Mouse (Mus musculus) kidney, adult 9 months (tissue): ENCODE measurements around the gene Hes7.

Experiments
- DNase-seq: peaks from one replicate; pipeline ENCODE4 v3.0.0; 2022

The Hes7 gene

GRCm38 (mm10) chr11:69101604-69102402 lies 18.4 kb upstream of the Hes7 start:
- DNase-seq, result no peak

DNA sequence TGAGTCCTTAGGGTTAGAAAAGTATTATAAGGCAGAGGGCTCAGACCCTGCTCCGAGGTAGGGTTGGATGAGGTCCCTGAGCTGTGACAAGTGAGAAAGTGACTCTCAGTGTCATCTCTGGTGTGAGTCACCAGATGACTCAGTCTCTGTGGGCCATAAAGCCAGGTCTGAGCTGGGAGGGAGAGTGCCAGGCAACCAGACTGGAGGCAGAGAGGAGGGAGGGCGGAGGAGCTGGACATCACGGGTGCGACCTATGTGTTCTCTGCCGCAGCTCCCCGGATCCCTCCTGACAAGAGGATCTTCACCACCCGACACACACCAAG lies 17.8 kb upstream of the Hes7 start:
- no peak for DNase-seq

GRCm38 (mm10) chr11:69103121-69103520 lies 17.1 kb upstream of the Hes7 start:
- DNase-seq, result no peak

- DNase-seq, result no peak
These were observed 16.4 kb upstream of the Hes7 start for GRCm38 (mm10) chr11:69103531-69104435.

- DNase-seq, result no peak
These were observed 15.7 kb upstream of the Hes7 start for GRCm38 (mm10) chr11:69104487-69104886.

DNA sequence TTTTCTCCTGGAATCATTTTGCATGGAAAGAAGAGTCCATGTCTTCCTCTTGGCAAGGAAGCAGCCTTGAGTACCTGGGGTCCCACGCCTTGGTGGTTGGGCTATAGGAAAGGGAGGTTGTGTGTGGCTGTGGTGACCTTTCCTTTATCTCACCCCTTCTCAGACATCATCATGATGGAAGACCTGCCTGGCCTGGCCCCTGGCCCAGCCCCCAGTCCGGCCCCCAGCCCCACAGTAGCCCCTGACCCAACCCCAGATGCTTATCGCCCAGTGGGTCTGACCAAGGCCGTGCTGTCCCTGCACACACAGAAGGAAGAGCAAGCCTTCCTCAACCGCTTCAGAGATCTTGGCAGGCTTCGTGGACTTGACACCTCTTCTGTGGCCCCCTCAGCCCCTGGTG lies 15.0 kb upstream of the Hes7 start:
- no peak for DNase-seq

- DNase-seq, result no peak
These were observed 14.4 kb upstream of the Hes7 start for GRCm38 (mm10) chr11:69105796-69106195.

GRCm38 (mm10) chr11:69106299-69106698 lies 13.9 kb upstream of the Hes7 start:
- DNase-seq, result no peak

DNA sequence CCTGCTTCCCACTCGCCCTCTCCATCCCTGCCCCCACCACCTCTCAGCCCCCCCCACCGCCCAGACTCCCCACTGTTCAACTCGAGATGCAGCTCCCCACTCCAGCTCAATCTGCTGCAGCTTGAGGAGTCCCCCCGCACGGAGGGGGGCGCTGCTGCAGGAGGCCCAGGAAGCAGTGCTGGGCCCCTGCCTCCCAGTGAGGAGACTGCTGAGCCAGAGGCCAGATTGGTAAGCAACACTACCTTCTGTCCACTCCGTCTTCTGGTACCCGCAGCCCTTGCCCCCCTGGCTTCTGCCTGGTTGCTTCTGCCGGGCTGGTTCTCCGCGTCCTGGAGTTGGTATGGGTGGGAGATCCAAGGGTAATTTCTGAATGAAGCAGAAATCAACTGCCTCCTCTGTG lies 13.4 kb upstream of the Hes7 start:
- DNase-seq, result no peak

GRCm38 (mm10) chr11:69107676-69108075 lies 12.5 kb upstream of the Hes7 start:
- DNase-seq, result no peak

GRCm38 (mm10) chr11:69108223-69108622 lies 12.0 kb upstream of the Hes7 start:
- no peak for DNase-seq

- no peak for DNase-seq
These were observed 10.9 kb upstream of the Hes7 start for GRCm38 (mm10) chr11:69109032-69109900.

- peak; percentile 94 for DNase-seq
These were observed 9.7 kb upstream of the Hes7 start for GRCm38 (mm10) chr11:69110319-69111046.

DNA sequence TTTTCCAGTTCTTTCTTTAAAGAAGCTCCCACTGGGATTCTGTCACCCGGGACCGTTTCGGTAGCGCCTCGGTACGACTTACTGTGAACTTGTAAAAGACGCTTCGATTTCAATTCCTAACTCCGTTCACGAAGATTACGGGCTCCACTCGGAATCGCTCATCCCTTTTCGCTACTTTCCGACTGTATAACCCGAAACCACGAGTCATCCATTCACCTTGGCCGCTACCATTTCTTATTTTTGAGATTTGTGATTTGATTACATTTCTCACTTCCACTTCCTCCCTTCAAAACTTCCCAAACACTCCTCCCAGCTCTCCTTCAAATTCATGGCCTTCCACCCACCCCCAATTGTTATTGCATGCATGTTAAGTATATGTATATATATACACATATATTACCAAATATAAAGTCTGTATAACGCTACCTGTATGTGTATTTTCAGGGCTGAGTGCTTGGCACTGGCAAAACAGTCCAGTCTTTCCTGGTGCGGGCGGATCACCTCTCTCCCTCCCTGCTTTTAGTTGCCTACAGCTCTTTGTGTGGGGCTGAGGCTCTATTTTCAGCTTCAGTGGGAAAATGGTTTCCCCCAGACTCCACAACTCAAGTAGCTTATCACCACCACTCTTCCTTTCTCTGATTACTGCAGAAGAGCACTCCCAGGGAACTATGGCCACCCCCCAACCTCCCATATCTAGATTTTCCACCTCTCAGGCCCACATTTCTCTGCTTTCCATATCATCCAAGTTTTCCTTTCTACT lies 9.0 kb upstream of the Hes7 start:
- DNase-seq, result no peak

DNA sequence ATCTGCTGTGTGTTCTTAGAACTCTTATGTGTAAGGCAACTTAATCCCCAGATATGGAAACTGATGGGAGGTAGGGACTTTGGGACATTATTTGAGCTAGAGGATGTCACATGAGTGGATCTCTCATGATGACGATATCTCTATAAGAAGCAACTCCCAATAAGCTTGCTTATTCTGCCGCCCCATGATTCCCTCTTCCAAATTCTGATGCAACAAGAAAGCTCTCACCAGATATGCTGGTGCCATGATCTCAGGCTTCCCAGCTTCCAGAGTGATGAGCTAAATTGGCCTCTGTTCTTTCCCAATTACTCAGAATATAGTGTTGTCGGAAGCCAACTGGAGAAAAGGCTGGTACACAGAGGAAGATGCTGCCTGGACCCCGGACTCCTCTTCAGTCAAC lies 8.3 kb upstream of the Hes7 start:
- peak; percentile 11 for DNase-seq

DNA sequence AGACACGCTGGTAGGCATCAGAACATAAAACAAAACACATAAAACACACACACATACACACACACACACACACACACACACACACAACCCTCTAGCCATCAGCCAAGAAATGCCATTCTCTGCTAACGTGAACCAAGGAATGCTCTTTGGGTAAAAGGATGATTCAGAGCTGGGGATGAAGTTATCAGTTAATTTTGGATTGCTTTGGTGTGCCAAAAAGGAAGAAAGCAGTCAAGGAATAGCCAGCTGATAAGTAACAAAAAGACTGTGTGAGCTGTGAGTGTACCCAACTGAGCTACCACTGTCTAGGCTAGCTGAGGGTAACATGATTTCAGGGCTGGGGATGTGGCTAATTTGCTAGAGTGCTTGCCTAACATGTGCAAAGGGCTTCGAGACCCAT lies 6.2 kb upstream of the Hes7 start:
- DNase-seq, result no peak

- no peak for DNase-seq
These were observed 5.6 kb upstream of the Hes7 start for GRCm38 (mm10) chr11:69114621-69115020.

DNA sequence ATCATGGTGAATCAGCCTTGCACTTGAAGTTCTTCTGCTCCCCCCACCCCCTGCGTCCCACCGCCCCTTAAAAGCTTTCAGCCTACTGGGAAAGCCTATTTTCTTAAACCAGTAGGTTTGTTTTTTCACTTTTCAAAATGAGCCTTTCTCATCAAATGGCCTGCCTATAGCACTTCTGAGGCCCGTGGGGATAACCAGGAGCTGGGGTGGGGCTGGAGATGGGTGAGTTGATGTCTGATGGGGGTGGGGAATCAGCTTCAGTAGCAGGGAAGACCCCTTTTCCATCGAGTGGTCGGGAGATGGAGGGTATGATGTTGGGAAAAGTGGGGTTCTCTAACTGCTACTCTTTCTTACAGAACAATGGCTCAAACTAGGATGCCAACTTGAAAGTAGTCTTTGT lies 3.4 kb upstream of the Hes7 start:
- no peak for DNase-seq

- no peak for DNase-seq
These were observed 2.2 kb upstream of the Hes7 start for GRCm38 (mm10) chr11:69117737-69118695.

- DNase-seq, result peak; percentile 95
These were observed 1.4 kb upstream of the Hes7 start for GRCm38 (mm10) chr11:69118765-69119164.
